Mouse (Mus musculus) T-helper 2 cell (primary cell): ENCODE measurements around the gene Axl.

Experiments
- in situ Hi-C: fragments of 300-600 bp; cut with MboI, MseI; formaldehyde crosslinking; loops from one replicate; pipeline ENCODE4 v1.15.1; 2025; ENCODE audit warnings: high pct_unique_total_duplicates

Axl gene

DNA sequence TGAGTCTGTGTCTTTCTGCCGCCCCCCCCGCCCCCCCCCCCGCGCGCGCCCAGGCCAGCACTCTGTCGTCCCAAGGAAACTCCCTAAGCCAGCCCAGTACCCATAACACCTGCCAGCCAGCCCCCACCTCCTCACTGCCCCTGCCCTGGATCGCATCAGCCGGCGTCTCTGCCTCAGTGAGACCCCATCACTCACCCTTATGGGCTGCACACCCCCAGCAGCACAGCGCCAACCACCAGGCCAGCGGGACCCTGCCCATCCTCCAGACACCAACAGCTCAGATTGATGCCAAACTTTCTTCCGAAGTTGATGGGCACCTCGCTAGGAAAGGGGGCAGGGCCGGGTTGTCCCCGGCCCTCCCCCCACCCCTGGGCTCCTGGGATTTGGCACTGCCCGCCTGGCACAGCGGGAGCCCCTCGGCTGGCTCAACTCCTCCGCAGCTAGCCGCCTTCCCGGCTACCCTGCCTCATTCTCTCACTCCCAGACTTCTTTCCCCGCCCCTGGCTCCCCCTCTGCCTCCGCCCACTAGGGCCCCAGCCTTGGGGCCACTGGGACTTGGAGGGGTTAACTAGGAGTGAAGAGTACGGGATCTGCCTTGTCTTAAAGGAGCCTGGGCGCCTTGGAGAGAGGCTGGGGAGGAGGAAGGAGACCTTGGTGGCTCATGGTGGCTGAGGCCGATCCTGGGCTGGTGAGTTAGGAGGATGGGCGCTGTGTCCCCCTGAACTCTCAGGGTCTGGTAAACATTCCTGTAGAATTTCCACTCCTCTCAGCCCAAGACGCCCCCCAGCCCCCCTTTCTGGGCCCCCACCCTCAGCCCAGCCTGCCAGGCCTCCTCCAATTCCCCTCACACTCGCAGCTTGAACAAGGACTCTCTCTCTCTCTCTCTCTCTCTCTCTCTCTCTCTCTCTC lies at the start of gene Axl:
Gene Axl, minus strand, starts transcription at position 486 of the 909 bp plus-strand sequence.
- in situ Hi-C loops: no loop called here

DNA sequence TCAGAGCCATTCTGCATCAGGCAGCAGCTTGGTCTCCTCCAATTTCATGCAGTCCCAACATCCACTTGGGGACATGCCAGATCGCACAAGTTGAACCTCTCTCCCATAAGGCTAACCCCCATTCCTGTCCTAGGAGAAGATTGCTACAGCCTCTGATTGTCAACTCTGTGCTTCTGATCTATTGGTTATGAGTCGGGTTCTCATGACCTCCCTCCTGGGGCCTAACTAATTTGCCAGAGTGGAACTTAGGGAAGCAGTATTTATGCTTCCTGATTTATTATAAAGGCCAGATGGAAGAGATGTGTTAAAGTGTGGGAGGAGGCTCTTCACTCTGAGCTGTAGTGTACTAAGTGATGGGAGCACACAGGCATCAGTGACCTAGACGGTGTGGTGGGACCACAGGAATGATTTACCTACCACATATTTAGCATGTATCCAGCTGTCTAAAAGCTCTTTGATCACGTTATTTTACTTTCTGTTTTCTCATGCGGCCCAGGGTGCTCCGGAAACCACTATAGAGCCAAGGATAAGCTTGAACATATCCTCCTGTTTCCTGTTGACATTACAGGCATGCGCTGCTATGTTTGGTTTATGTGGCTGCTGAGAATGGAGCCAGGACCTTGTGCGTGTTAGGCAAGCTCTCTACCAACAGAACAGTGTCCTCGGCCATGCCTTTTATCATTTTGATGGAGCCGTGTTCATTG lies 46.8 kb upstream of the Axl start:
- in situ Hi-C loops: no loop called here

DNA sequence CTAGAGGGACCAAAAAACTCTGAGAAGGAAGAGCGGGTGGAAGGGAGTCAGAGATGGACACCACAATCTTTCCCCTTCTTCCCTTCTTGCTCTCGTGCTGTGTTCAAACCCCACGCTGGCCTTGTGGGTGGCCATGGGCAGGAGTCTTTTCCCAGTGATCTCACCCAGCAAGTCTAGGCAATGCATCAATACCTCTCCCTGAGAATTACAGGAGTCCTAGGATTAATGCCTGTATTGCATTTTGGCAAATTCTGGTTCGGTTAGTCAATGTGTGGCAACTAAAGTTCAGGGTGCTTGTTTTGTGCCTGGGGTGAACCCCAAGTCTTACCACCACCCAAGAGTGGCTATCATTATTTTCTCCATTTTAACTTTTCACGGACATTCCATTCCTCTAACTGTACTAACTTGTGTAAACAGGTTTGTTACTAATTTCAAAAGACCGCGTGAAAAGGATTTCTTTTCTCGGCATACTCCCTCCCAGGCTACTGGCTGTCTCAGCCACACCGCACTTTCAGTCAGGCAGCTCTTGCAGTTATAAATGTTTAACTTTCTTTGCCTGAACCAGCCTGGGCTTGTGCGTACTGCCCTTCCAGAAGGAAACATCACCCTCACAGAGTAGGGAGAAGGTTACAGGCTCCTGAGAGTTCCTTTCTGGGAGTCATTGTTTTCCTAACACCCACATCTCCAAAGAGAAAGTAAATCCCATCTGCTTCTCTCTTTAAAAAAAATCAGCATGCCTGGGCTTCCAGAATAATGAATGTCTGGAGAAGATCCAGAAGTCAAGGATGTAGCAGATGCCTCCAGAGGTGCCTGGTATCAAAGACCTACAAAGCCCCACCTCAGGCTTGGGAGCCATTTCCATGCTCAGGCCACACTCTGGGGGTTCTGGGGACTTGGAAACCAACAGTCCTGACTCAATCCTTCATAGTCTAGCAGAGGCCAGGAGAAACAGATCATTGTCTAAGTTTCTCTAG lies 43.3 kb upstream of the Axl start:
- in situ Hi-C loops: no loop called here

DNA sequence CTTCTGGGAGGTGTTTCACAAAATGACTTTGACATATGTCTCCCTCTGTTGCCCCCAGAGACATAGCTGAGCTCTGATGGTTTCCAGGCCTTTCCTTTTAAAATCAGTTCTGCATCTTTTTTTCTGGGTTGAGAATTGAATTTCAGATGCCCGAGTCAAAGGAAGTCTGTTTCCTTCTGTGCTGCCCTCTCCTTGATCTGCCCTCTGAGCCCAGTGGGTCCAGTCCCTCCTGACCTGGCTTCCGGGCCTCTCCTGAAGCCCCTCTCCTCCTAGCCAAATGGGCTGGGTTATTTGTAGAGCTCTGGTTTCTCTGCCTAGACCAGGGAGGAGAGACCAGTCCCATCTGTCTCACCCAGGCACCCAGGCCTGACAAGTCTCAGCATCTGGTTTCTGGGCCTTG lies 41.7 kb upstream of the Axl start:
- in situ Hi-C loops: no loop called here

DNA sequence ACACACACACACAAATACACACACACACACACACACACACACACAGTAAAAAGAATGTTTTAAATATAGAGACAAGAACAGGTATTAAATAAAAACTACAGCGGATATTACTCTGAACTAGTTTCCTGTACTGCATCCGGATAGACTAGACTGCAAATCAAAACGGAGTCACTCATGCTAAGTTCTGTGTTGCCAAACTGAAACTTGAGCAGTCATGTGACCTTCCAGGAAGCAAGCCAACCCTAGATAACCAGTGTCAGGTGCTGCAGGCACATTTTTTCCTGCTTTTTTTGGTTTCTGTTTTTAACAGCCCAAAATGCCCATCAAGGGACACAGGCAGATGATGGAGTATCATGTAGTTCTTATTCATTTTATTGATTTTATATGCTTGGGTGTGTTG lies 38.7 kb upstream of the Axl start:
- in situ Hi-C loops: no loop called here

DNA sequence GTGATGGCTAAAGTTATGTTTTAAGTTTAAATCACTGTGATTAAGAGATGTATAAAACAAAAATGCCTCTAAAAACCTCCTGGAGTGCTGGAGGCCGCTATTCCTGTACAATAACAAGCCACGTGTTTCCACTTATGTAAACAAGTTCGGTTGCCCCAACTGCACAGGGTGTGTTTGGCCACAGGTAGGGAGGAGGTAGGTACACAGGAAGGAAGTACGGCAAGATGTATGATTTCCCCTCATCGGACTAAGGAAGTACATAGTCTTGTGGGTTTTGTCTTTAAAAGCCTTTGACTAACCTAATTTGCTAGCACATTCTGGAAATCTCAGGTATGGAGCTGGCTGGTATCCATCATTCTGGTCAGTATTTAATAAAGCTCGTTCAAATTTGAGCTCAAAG lies 37.5 kb upstream of the Axl start:
- in situ Hi-C loops: no loop called here

DNA sequence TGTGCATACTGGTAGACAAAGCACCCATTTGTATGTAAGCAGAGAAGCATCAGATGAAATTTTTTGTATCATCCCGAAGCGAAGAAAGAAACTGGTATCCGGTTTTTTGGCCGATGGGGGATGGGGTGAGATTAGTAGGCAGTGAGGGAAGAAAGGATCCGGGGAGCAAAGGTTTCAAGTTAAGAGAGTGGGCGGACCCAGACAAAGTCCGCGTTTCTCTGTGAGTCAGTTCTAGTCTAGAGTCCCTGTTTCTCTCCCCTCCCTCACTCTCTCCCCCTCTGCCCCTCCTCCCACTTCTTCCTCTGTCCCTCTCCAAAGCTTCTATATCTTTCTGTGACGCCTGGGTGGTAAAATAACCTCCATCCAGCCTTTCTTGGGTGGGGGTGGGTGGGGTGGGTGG lies 36.5 kb upstream of the Axl start:
- in situ Hi-C loops: no loop called here

DNA sequence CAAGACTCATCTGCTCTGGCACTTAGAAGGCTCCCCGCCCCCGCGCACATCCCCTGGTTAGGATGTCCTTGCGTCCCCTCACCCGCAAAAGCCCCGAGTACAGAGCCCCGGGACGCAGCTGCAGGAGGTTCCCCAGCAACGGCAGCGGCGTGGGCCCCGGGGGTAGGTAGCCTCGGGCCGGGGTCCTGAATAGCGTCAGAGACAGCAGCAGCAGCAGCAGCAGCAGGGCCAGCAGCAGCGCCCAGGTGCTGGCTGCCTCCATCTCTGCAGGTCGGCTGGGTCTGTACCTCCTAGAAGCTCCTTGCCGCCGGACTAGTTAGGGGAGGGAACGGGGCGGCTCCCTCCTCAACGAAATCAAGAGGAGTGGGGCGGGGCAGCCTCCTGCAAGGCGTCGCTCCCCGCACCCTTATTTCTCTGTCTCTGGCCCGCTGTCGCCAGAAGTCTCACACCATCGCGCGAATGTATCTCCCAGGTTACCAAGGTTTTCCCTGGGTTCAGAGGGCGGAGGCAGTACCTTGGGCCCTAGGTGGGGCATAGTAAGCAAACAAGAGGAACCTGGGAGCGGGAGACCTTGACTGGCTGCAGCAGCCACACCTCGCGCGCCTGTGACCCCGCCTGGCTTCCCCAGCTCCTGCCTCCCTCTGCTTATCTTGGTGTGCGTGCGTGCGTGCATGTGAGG lies 27.9 kb upstream of the Axl start, which contains the start of gene Cyp2s1:
Gene Cyp2s1, minus strand, starts transcription at position 673 of the 679 bp plus-strand sequence.
- in situ Hi-C loops: no loop called here

DNA sequence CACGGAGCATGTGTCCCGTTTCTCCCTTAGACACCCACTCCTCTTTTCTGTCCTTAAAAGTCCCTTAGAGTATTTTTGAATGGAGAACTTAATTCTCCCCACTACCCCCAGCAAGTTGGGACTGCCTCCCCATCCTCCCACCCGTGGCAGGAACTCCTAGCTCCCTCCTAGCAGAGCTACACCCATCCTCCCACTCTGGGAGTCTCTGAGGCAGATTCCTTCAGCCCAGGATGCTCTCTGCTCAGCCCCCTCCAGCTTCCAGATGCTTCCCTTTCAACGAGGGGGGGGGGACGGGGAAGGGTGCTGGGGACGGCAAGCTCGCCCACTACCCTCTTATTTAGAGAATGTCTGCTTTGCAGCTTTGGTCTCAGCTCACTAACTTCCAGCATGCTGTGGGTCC lies 27.1 kb upstream of the Axl start:
- in situ Hi-C loops: no loop called here

DNA sequence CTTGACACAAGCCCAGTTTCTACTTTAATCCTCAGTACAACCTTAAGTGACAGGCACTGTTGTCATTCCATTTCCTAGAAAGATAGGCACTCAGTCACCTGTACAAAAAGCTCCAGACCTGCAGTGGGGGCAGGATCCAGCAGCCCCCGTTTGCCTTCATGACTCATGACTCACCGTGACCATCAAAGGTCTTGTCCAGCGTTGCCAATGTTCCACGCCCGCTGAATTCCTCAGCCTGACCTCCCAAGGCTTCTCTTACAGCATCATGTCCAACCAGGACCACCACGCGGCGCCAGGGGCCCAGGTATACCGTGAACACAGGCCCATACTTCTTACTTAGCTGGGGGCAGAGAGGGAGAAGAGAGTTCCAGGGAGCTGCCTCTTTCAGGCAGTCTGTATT lies 26.2 kb upstream of the Axl start:
- in situ Hi-C loops: no loop called here

DNA sequence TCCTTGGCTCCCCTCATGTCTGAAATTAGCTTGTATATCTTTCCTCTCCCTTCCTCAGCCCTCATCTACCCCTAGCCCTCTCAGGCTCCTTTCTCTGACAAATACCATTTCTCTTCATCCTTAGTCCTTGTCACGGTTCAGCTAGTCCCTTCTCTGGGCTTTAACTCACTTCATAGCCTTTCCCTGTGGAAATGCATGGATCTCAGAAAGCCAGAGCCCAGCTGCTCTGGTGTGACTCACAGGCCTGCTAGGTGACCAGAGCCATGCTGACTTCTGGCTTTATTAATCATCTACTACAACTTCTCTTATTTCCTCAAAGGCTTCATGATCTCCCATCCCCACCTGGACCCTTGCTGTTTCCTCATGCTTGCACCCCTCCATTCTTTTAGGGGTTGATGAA lies 23.7 kb upstream of the Axl start:
- in situ Hi-C loops: no loop called here

DNA sequence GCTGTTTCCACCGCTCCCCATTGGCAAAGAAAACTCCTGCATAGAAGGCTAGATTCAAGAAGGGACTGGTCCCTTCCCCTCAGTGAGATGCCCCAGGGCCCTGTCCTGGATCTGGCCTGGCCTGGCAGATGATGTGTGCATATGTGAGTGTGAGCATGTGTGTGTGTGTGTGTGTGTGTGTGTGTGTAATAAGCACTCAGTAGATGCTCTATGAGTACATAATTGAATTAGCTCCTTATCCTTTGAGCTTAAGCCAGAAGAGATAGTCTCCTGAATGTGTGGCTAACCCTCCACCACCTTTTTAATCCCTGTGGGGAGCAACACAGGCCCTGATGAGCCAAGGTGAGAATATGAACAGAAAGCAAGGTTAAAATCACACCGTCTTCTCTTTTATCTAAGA lies 23.2 kb upstream of the Axl start:
- in situ Hi-C loops: no loop called here

DNA sequence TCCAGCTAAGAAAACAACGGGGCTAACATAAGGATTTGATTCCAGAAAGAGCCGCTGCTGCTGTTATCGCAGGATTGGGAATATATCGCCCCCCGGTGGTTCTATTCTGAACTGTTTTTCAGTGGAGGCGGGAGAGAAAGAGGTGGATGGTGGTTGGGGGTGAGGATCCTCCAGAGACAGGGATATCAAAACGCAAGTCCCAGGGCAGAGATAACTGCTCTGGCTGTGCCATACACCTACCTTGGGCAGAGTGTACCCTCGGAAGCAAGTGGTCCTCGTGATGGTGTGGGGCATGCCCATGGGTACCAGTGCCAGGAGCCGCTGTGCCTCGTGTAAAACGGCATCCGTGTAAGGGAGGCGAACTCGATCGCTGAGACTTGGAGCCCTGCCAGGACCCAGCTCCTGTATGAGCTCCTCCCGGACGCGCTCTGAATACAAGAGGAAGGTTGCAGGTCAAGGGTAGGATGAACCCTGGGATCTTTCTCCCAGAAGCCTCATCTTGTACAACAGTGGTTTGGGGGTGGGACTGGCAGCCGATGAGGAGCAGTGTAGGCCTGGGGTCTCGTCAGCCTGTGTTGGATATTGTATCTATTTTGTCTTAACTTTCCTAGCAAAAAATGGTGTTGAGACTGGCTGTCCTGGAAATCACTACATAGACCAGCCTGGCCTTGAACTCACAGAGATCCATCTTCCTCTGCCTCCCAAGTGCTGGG lies 17.3 kb upstream of the Axl start:
- in situ Hi-C loops: loop anchor here (5.0 kb wide), 1 partner anchor 48 kb away; no protein-coding TSS in a partner anchor

DNA sequence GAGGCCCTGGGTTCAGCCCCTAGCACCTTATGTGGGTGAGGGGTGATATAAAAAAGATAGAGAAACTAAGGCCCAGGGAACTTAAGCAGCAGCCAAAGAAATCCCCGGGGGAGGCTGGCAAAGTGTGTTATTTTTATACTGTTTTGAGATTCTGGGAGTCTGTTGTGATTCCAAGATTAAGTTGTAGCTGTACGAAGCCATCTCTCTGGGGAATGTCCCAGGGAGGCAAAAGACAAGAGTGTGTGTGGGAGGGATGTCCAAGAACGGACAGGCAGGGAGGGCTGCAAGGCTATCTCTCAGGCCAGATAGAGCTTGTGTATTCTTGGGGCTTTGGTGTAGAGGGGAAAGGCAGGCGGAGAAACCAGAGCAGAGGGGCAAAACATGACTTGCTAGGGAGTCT lies 16.3 kb upstream of the Axl start:
- in situ Hi-C loops: loop anchor here (5.0 kb wide), 1 partner anchor 47 kb away; no protein-coding TSS in a partner anchor

DNA sequence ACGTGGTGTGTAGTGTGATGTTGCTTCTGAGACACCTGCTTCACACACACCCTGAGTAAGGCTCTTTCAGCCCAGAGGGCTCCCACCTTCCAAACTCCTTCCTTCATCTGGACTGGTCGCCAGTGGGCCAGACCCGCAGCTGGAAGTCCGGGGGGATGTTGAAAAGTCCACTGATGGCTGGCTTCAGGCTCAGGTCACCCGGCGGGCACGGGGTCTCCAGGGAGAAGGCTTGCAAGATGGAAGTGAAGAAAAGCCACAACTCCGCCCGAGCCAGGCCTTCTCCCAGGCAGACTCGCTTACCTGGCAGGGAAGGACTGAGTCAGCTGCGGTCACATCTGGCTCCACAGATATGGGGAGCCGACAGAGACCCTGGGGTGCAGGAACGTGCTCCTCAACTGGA lies 15.0 kb upstream of the Axl start:
- in situ Hi-C loops: no loop called here

DNA sequence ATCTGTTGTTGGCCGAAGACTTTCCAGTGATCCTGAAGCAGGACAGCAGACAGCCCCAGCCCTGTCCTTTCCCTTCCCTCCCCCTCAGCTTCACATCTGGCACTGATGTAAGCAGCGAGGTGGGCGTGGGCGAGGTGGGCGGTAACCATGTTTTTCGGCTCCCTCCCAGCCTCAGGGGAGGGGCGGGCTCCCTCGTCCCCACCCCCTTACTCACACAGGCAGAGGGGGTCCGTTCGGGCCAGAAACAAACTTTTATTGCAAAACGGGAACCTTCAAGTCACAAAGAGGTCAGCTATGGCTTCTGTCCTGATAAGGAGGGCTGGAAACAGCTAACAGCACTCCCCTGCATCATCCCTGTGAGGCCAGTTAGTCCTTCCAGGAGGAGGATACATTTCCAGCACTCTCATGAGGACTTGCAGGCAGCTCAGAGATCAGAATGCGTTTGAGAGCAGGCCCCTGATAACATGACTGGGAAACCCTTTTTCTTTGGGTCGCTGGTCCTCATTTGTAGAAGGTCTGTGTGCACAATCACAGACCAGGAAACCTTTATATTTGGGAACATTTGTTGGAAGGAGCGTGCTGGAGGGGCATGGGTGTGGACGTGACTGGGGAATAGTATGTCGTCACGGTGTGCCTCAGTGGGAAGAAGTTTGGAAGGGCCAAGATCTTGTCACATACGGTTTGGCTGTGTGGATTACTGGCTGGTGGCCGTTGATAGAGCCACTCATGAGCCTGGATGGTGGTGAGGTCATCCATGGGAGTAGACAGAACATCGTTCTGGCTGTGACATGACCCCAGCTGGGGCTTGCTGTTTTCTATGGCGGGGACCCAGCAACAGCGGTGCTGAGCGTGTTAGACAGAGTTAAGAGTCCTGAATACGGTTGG lies 14.0 kb upstream of the Axl start:
- in situ Hi-C loops: no loop called here

DNA sequence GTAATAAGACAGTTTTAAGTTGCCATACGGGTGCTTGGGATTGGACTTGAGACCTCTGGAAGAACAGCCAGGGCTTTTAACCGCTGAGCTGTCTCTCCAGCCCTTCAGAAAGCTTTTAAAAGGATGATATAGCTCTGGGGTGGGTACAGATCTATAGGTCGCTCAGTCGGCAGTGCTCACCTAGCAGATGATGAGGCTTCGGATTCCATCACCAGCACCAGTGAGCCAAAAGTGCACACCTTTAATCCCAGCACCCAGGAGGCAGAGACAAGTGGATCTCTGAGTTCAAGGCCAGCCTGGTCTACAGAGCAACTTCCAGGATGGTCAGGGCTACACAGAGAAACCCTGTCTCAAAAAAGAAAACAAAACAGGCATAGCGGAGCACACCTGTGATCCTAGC lies 12.5 kb upstream of the Axl start:
- in situ Hi-C loops: no loop called here

DNA sequence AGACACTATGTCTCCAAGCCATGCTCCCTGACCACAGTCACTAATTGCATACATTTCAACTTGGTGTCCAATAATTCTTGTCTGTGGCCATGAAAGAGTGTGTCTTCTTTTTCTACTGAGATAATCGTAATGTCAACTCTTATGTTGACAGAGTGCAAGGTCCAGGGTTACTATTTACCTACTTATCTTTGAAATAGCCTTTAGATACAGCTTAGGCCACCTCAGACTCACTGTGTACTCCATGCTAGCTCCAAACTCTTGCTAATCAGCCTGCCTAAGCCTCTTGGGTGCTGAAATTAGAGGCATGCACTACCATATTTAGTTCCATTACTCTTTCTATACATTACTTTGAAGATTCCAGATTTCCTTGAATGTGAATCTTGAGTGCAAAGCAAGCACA lies 10.9 kb upstream of the Axl start:
- in situ Hi-C loops: no loop called here

DNA sequence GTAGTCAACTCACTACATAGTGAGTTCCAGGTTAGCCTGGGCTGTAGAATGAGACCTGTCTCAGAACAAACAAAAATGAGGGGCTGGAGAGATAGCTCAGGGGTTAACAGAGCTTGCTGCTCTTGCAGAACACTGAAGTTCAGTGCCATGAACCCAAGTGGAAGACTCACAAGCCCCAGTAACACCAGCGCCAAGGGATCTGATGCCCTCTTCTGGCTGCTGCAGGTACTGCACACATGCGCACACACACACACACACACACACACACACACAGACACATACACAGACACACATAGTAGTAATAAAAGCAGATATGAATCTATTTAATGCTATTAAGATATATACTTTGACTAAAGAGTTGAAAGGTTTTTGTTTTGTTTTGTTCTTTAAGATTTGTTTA lies 10.0 kb upstream of the Axl start:
- in situ Hi-C loops: no loop called here

DNA sequence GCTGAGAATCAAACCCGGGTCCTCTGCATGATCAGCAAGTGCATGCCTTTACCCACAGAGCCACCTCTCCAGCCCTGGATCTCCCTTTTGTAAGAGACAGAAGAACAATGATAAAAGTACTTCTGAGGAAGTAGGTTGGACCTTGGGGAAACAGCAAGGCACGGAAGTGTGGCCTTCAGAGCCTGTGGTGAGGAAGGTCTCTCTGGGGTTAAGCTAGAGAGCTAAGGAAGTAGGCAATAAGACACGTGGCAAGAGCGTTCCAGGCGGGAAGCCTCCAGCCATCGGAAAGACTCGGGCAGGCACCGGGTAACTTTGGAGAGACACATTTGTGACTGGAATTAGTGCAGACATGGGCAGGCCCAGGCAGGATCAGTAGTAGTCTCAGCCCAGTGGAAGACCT lies 6.3 kb upstream of the Axl start:
- in situ Hi-C loops: no loop called here
